Mouse (Mus musculus): Measurements from ENCODE around the gene 2010111I01Rik. TPM values are rescaled to one million over a fixed set of nuclear protein-coding genes. Genes with fewer than 3 reads are reported as not detected.
"Not testable (repeated sequence)": the region's sequence is repeated elsewhere in the genome, so short reads cannot be mapped to it uniquely, and the experiment has no call there.

The 2010111I01Rik gene
- polyA plus RNA-seq, 1 experiment from 2014 or later, result 101 TPM

- no peak for TF ChIP-seq CTCF (IDR thresholded peaks at IDR 0.05; ENCODE audit: low read depth)
- no peak for TF ChIP-seq EP300 (optimal IDR thresholded peaks at IDR 0.05)
- peak overlapping the region; percentile 86 for H3K27ac ChIP-seq (replicated peaks)
These were observed 267.9 kb downstream of the 2010111I01Rik start for GRCm38 (mm10) chr13:63232558-63232957.

DNA sequence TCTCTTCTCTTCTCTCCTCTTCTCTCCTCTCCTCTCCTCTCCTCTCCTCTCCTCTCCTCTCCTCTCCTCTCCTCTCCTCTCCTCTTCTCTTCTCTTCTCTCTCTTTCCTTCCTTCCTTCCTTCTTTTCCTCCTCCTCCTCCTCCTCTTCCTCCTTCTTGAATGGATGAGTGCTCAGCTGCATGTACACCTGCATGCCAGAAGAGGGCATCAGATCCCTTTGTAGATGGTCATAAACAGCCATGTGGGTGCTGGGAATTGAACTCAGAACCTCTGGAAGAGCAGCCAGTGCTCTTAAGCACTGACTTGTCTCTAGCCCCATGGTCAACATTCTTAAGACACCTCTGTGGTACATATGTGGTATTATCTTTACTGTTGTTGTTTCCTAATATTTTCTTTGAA lies 269.8 kb downstream of the 2010111I01Rik start:
- peak; percentile 55 for TF ChIP-seq CTCF (IDR thresholded peaks at IDR 0.05; ENCODE audit: low read depth)
- not testable (repeated sequence) for H3K4me2 ChIP-seq (replicated peaks; ENCODE audit: low read depth); H3K27ac ChIP-seq (replicated peaks); ATAC-seq (ENCODE audit: low FRiP score, low TSS enrichment); H3K27me3 ChIP-seq (ENCODE audit: control insufficient read depth, insufficient read depth, low read length); H3K4me3 ChIP-seq (ENCODE audit: low read depth, low read length); H3K36me3 ChIP-seq (ENCODE audit: control insufficient read depth, insufficient read depth, low read length); H3K4me1 ChIP-seq (replicated peaks; ENCODE audit: control insufficient read depth, insufficient read depth); DNase-seq (ENCODE audit: low spot score); H3K9me3 ChIP-seq (ENCODE audit: control insufficient read depth, low read length); H3K9ac ChIP-seq (ENCODE audit: low read length)

More at GRCm38 (mm10) chr13:63232558-63232957, 267.9 kb downstream of the 2010111I01Rik start:
- no peak overlapping the region for H3K9ac ChIP-seq (ENCODE audit: low read length)
- 40% methylated on average over 2 of the region's 2 CpGs for WGBS
- DNase-seq (ENCODE audit: low spot score) (no peak), ATAC-seq (ENCODE audit: low FRiP score, low TSS enrichment) (0 out of 2 replicates have a peak, but pooled peaks have one; percentile 32)
- no peak overlapping the region for H3K4me3 ChIP-seq (ENCODE audit: low read depth, low read length)
- H3K4me2 ChIP-seq (replicated peaks; ENCODE audit: low read depth), result no peak overlapping the region
- H3K9me3 ChIP-seq (ENCODE audit: control insufficient read depth, low read length), result no peaks in the 10 kb centered on the region
- H3K36me3 ChIP-seq (ENCODE audit: control insufficient read depth, insufficient read depth, low read length), result no peaks in the 10 kb centered on the region
- H3K4me1 ChIP-seq (replicated peaks; ENCODE audit: control insufficient read depth, insufficient read depth), result no peaks in the 10 kb centered on the region; the same call in 1 of the 2 replicates
- no peaks in the 10 kb centered on the region for H3K27me3 ChIP-seq (ENCODE audit: control insufficient read depth, insufficient read depth, low read length)

DNA sequence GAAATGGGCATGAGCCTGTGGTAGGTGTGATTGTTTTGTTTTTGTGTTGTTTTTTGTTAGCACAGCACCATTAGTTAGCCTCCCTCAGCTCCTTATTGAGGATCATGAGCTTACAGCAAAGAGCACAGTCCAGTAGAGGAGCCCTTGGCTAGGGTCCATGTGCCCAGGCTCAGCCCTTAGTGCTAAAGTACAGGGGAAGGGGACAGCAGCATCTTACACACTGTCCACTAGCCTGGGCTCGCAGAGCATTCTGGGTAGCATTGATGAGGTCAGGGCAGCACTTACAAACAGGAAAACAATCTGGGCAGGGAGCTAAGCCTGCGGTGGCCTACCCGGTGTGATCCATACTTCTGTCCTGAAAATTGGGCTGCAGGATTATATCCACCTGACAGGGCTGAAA lies 270.9 kb downstream of the 2010111I01Rik start:
- 74% methylated on average over 3 of the region's 3 CpGs for WGBS
- no peak overlapping the region for H3K27ac ChIP-seq (replicated peaks)

DNA sequence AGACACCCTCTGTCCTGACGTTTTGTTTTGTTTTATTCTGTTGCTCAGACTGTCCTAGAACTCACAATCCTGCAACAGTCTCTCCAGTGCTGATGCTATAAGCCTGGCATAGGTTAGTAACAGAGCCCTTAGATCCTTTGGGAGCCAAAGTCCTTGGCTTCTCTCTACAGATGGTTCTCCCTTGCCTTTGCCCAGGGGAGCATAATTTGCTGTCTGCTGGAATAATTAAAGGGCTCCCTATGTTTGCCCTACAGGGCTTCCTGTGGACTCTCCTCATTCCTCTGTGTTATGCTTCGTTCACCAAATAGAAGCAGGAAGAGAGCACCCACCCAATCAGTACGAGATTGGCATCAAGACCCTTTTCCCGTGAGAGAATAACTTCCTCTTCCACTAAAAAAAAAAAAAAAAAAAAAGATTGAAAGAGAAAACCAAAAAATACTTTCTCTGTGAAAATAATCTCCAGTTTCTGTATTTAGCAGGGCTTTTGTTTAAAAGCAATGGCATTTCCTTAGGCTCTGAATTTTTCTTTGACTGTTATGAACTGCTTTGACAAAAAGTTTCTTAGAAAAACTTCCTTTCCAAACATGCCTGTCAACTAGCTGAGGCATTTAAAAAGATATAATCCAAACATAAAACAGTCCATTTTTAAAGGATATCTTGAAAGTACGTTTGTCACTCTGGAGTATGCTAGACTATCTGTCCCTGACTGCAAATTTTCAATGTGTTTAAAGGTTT lies 271.6 kb downstream of the 2010111I01Rik start:
- Histone ChIP-seq H3K4me3 (ENCODE audit: low read depth, low read length) (no peak overlapping the region), H3K4me2 (replicated peaks; ENCODE audit: low read depth) (no peak overlapping the region), H3K36me3 (ENCODE audit: control insufficient read depth, insufficient read depth, low read length) (no peaks in the 10 kb centered on the region), H3K9me3 (ENCODE audit: control insufficient read depth, low read length) (no peaks in the 10 kb centered on the region), H3K4me1 (replicated peaks; ENCODE audit: control insufficient read depth, insufficient read depth) (no peaks in the 10 kb centered on the region; the same call in 1 of the 2 replicates), H3K9ac (ENCODE audit: low read length) (no peak overlapping the region), H3K27ac (replicated peaks) (0 out of 2 replicates have a peak overlapping the region, but pooled peaks have one; percentile 53), H3K27me3 (ENCODE audit: control insufficient read depth, insufficient read depth, low read length) (no peaks in the 10 kb centered on the region)
- no peak for DNase-seq (ENCODE audit: low spot score)
- no peak for ATAC-seq (ENCODE audit: low FRiP score, low TSS enrichment)
- WGBS, result 27% methylated on average over 5 of the region's 5 CpGs
- TF ChIP-seq CTCF (IDR thresholded peaks at IDR 0.05; ENCODE audit: low read depth) (no peak), EP300 (optimal IDR thresholded peaks at IDR 0.05) (no peak)

More for the DNA sequence above, 270.9 kb downstream of the 2010111I01Rik start:
- no peak overlapping the region for H3K4me3 ChIP-seq (ENCODE audit: low read depth, low read length)
- H3K4me1 ChIP-seq (replicated peaks; ENCODE audit: control insufficient read depth, insufficient read depth), result no peaks in the 10 kb centered on the region; the same call in 1 of the 2 replicates
- H3K9ac ChIP-seq (ENCODE audit: low read length), result no peak overlapping the region
- H3K9me3 ChIP-seq (ENCODE audit: control insufficient read depth, low read length), result no peaks in the 10 kb centered on the region
- no peak overlapping the region for H3K4me2 ChIP-seq (replicated peaks; ENCODE audit: low read depth)
- H3K27me3 ChIP-seq (ENCODE audit: control insufficient read depth, insufficient read depth, low read length), result no peaks in the 10 kb centered on the region
- DNase-seq (ENCODE audit: low spot score) (no peak), ATAC-seq (ENCODE audit: low FRiP score, low TSS enrichment) (no peak)
- H3K36me3 ChIP-seq (ENCODE audit: control insufficient read depth, insufficient read depth, low read length), result no peaks in the 10 kb centered on the region
- no peak for TF ChIP-seq EP300 (optimal IDR thresholded peaks at IDR 0.05)
- TF ChIP-seq CTCF (IDR thresholded peaks at IDR 0.05; ENCODE audit: low read depth), result no peak

GRCm38 (mm10) chr13:63238045-63238444 lies 273.4 kb downstream of the 2010111I01Rik start:
- WGBS, result 87% methylated on average over 7 of the region's 7 CpGs
- H3K4me2 ChIP-seq (replicated peaks; ENCODE audit: low read depth), result no peak overlapping the region
- peaks cover 4% of the 10 kb centered on the region for H3K4me1 ChIP-seq (replicated peaks; ENCODE audit: control insufficient read depth, insufficient read depth)
- H3K9ac ChIP-seq (ENCODE audit: low read length), result no peak overlapping the region
- H3K9me3 ChIP-seq (ENCODE audit: control insufficient read depth, low read length), result no peaks in the 10 kb centered on the region
- TF ChIP-seq EP300 (optimal IDR thresholded peaks at IDR 0.05) (no peak), CTCF (IDR thresholded peaks at IDR 0.05; ENCODE audit: low read depth) (no peak)
- no peak overlapping the region for H3K27ac ChIP-seq (replicated peaks)
- DNase-seq (ENCODE audit: low spot score) (no peak), ATAC-seq (ENCODE audit: low FRiP score, low TSS enrichment) (no peak)
- no peaks in the 10 kb centered on the region for H3K36me3 ChIP-seq (ENCODE audit: control insufficient read depth, insufficient read depth, low read length)
- H3K27me3 ChIP-seq (ENCODE audit: control insufficient read depth, insufficient read depth, low read length), result no peaks in the 10 kb centered on the region
- H3K4me3 ChIP-seq (ENCODE audit: low read depth, low read length), result no peak overlapping the region

DNA sequence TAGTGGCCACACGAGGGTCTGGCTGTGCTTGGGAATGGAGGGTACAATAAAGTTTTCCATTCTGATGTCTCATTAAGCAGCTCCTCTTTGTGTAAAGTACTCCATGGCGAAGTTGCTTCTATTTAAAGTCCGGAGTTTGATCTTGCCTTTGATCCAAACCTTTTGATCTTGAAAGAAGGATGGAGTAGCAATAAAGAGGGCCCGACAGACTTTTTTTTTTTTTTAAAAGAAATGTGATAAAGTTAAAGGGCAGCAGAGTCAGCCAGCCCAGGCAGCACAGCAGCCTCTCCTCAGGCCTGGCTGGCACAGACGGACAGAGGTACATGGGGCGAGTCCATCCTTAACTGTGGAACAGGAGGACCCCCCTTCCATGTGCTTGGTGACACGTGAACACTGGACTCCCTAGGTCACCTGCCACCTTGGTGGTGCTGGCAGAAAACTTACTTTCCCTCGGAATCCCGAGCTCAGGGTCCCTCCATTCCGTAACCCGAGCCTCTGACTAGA lies 274.7 kb downstream of the 2010111I01Rik start:
- Histone ChIP-seq H3K4me3 (ENCODE audit: low read depth, low read length) (peak overlapping the region; percentile 85), H3K36me3 (ENCODE audit: control insufficient read depth, insufficient read depth, low read length) (no peaks in the 10 kb centered on the region), H3K9ac (ENCODE audit: low read length) (peak overlapping the region; percentile 93), H3K4me2 (replicated peaks; ENCODE audit: low read depth) (peak overlapping the region; percentile 73), H3K9me3 (ENCODE audit: control insufficient read depth, low read length) (no peaks in the 10 kb centered on the region), H3K4me1 (replicated peaks; ENCODE audit: control insufficient read depth, insufficient read depth) (peaks cover 4% of the 10 kb centered on the region), H3K27ac (replicated peaks) (peak overlapping the region; percentile 98), H3K27me3 (ENCODE audit: control insufficient read depth, insufficient read depth, low read length) (no peaks in the 10 kb centered on the region)
- DNase-seq (ENCODE audit: low spot score), result no peak
- TF ChIP-seq EP300 (optimal IDR thresholded peaks at IDR 0.05) (no peak), CTCF (IDR thresholded peaks at IDR 0.05; ENCODE audit: low read depth) (no peak)
- ATAC-seq (ENCODE audit: low FRiP score, low TSS enrichment), result peak; percentile 64
- WGBS, result 8% methylated on average over 11 of the region's 11 CpGs

Data from stomach, postnatal 0 days (tissue).